Mouse (Mus musculus): ENCODE measurements around the gene Unc93a2.
"Not testable (repeated sequence)": the region's sequence is repeated elsewhere in the genome, so short reads cannot be mapped to it uniquely, and the experiment has no call there.

Gene Unc93a2

GRCm38 (mm10) chr17:7371879-7372278 is 13.4 kb downstream of the Unc93a2 start, which contains the start of gene Gm49630:
Gene Gm49630 (minus strand): TSS chr17:7371979.
- DNase-seq (ENCODE audit: low spot score): not testable (repeated sequence)

GRCm38 (mm10) chr17:7369401-7369800 is 15.9 kb downstream of the Unc93a2 start:
- DNase-seq (ENCODE audit: low spot score): not testable (repeated sequence)

GRCm38 (mm10) chr17:7366676-7367374 is 18.4 kb downstream of the Unc93a2 start:
- not testable (repeated sequence) for DNase-seq (ENCODE audit: low spot score)

- not testable (repeated sequence) for DNase-seq (ENCODE audit: low spot score)
Measured at GRCm38 (mm10) chr17:7366265-7366664, 19.0 kb downstream of the Unc93a2 start.

DNA sequence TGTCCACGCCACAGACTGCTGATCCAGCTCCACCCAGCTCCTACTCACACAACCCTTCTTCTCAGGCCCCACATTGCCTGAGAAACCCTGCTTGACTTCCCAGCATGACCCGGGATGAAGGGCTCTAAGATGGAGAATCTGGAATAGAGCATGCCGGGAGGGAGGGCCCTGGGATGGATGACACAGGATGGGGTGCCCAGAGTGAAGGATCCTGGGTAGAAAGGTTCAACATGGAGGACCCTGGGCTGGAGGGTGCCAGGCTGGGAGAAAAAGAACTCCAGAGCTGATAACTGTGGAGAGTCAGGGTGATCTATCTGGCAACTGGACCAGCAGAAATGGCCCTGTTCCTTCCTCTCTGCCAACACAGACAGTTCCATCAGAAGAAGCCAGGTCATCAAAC is 19.6 kb downstream of the Unc93a2 start:
- not testable (repeated sequence) for DNase-seq (ENCODE audit: low spot score)

DNA sequence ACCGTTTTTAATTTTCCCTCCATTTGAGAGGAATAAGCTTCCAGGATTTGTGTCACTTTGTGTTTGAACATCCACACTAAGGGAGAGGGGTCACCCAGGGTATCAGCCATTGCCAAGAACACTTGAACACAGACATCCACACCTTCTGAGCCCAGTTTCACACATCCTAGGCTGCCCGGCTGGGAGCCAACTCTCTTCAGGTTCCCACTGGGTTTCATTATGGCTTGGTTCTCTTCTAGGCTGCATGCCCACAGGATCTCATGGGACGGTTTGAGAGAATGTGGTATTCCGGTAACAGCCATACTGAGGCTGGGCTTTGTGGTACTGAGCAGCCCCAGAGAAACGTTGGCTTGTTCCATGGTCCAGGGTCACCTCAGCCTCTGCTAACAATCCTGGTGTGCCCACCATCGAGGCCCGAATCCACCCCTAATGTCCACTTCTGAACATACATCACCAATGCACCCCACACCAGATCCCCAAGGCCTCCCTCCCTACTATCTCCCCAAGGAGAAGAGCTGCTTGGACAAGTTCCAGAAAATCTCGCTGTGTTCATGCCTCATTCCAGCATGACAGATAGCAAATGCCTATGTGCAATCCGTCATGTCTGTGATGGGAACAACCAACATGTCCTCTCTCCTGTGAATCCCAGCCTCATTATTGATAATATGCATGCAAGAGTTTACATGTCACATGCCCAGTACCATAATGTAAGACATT is 24.4 kb downstream of the Unc93a2 start:
- DNase-seq (ENCODE audit: low spot score): not testable (repeated sequence)

GRCm38 (mm10) chr17:7359806-7360205 is 25.5 kb downstream of the Unc93a2 start:
- DNase-seq (ENCODE audit: low spot score): not testable (repeated sequence)

DNA sequence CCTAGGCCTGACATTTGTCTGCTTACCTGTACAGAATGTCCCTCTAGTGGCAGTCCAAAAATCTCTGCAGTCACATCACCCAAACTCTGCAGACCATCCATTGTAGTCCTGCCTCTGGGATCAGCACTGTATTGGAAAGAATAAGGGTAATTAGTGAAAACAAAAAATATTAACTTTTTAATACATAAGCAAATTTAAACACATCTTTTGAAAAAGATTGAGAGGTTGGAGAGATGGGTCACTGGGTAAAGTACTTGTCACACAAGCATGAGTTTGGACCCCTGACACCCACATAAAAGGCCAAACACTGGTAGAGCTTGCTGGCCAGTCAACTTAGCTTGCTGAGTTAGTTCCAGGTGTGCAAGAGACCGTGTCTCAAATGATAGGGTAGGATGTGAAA is 32.7 kb downstream of the Unc93a2 start, which contains the start of gene Ttll2:
Gene Ttll2, minus strand, starts transcription at position 101 of the 400 bp plus-strand sequence.
- DNase-seq (ENCODE audit: low spot score): not testable (repeated sequence)

- not testable (repeated sequence) for DNase-seq (ENCODE audit: low spot score)
Measured at GRCm38 (mm10) chr17:7348765-7349164, 36.5 kb downstream of the Unc93a2 start.

- not testable (repeated sequence) for DNase-seq (ENCODE audit: low spot score)
Measured at GRCm38 (mm10) chr17:7337381-7337780, 47.9 kb downstream of the Unc93a2 start.

- DNase-seq (ENCODE audit: low spot score): not testable (repeated sequence)
Measured at GRCm38 (mm10) chr17:7332745-7333144, 52.5 kb downstream of the Unc93a2 start.

DNA sequence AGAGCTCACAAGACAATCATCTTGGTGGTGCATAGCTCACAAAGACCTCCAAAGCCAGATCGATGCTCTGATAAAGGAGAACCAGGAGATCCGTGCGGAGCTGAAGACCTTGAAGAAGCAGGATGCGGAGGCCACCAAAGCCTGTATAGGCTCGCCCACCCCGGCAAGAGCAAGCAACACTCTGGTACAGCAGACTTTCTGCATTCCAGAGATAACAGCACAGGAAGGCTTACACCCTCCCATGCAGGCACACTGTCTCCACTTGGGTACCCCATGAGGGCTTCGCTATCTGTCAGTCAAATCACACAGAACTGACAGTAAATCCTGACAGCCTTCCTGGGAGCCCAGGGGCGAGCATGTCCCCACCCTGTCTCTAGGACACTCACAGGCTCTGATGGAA is 58.8 kb downstream of the Unc93a2 start:
- not testable (repeated sequence) for DNase-seq (ENCODE audit: low spot score)

GRCm38 (mm10) chr17:7324346-7324745 is 60.9 kb downstream of the Unc93a2 start, which contains the start of gene Tcp10a:
Gene Tcp10a (plus strand): TSS chr17:7324646.
- DNase-seq (ENCODE audit: low spot score): not testable (repeated sequence)

GRCm38 (mm10) chr17:7319789-7320188 is 65.5 kb downstream of the Unc93a2 start:
- DNase-seq (ENCODE audit: low spot score): not testable (repeated sequence)

GRCm38 (mm10) chr17:7315693-7316382 is 69.4 kb downstream of the Unc93a2 start:
- DNase-seq (ENCODE audit: low spot score): not testable (repeated sequence)
